Mouse (Mus musculus) hematopoietic stem cell, adult 5-6 weeks (primary cell): Measurements from ENCODE around the gene Zfp961. TPM values are rescaled to one million over a fixed set of nuclear protein-coding genes. Genes with fewer than 3 reads are reported as not detected.
"Not testable (repeated sequence)": the region's sequence is repeated elsewhere in the genome, so short reads cannot be mapped to it uniquely, and the experiment has no call there.

Experiments used
- ATAC-seq, 2 experiments: fragments of 125-278 bp in 1 of 2; replicated peaks in 1 of 2; 2 replicates each; pipeline ENCODE4 v1.8.0; 2016 to 2017; ENCODE audit warnings: inconsistent platforms in 2 of 2, mild to moderate bottlenecking in 2 of 2, moderate number of reproducible peaks in 2 of 2, low read depth in 1 of 2, moderate TSS enrichment in 1 of 2; ENCODE audit not compliant: low FRiP score in 2 of 2, poor library complexity in 2 of 2, severe bottlenecking in 2 of 2, insufficient read depth in 1 of 2, low TSS enrichment in 1 of 2
- total RNA-seq: library from RNA; stranded (forward); fragments of 172-1452, 232-1000 nt; gene quantifications from 2 replicates; pipeline ENCODE4 v1.2.3, GENCODE M21; 2017

The Zfp961 gene
- total RNA-seq, 1 experiment from 2014 or later, result 21.1 TPM

DNA sequence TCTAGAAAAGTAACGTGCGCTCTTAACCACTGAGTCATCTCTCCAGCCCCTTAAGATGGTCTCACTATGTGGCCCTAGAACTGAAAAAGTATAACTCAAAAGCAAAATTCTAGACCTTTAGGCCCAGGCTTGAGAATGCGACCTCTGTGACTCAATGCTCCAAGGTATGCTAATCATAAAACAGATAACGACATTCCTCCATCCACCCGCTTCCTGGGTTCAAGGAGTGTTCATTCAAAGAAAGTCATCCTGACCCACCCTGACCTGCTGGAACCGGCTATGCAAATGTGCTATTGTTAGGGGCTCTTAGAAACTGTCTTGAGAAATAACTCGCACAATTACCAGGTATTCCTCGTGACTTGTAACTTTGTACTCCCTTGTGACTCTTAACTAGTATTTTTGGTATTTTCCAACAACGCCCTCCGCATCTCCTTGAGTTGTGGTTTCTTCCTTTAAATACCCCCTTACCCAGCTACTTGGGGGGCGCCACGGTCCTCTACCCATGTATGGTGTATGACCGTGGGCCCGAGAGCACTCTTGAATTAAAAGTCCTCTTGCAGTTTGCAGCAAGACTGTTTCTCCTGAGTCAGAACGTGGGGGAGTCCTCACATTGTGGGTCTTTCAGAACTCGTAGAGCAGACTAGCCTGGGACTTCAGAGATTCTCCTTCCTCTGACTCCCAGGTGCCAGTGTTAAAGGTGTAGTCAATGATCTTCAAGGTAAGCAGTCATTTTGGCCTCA, 2.3 kb downstream of the Zfp961 start:
- not testable (repeated sequence) for ATAC-seq

- ATAC-seq, result no peak
Observed at GRCm38 (mm10) chr8:71954666-71955065, 3.8 kb downstream of the Zfp961 start.

DNA sequence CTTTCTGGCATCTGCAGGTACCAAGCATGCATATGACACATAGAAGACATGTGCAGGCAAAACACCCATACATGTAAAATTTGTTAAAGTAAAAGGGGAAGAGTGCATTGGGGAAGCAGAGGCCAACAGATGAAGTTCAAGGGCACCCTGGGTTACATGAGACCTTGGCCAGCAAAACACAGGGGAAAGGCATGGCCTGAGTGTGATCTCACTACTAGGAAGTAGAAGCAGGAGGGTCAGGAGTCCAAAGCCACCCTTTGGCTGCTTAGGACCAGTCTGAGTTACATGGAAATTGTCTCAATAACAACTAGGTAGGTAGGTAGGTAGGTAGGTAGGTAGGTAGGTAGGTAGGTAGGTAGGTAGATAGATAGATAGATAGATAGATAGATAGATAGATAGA, 9.6 kb downstream of the Zfp961 start:
- no peak for ATAC-seq

GRCm38 (mm10) chr8:71961796-71962195, 11.0 kb downstream of the Zfp961 start:
- ATAC-seq, result no peak

GRCm38 (mm10) chr8:71964051-71964450, 13.2 kb downstream of the Zfp961 start:
- ATAC-seq, result no peak

GRCm38 (mm10) chr8:71965166-71965565, 14.3 kb downstream of the Zfp961 start:
- no peak for ATAC-seq

- no peak for ATAC-seq
Observed at GRCm38 (mm10) chr8:71966411-71966810, 15.6 kb downstream of the Zfp961 start.

GRCm38 (mm10) chr8:71967261-71967660, 16.4 kb downstream of the Zfp961 start:
- ATAC-seq, result no peak

DNA sequence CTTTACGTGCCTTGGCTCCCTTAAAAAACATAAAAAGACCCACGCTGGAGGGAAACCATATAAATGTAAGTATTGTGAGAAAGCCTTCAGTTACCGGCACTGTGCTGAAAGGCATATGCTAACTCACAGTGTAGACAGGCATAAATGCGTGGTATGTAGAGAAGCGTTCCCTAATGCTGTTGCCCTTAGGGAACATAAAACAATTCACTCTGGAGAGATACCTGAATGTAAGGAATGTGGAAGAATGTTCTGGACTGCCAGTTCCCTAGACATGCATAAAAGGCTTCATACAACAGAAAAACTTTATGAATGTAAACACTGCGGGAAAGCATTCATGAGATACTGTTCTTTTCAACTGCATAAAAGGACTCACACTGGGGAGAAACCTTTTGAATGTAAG, 17.3 kb downstream of the Zfp961 start:
- ATAC-seq, result no peak

GRCm38 (mm10) chr8:71968636-71969035, 17.8 kb downstream of the Zfp961 start:
- ATAC-seq, result no peak

- peak; percentile 45 to 53; a peak in 1 of 4 replicates for ATAC-seq
Observed at GRCm38 (mm10) chr8:71971945-71972344, 21.1 kb downstream of the Zfp961 start.

GRCm38 (mm10) chr8:71974211-71974610, 23.4 kb downstream of the Zfp961 start:
- ATAC-seq, result no peak

DNA sequence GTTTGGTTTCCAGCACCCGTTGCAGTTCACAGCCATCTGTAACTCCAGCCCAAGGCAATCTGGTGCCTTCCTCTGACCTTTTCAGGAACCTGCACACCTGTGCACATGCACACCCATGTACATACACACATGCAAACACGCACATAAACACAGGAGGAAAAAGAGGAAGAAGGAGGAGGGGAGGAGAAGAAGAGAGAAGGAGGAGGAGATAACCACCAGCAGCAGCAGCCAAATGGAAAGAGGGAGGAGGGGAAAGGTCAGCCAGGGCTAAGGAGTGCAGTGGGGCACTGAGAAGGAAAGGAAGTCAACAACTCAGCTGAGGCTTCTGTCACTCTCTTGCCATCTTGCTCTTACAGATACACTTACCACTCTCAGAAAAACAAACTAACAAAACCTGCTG, 30.2 kb downstream of the Zfp961 start:
- peak; percentile 27 to 42; a peak in 2 of 4 replicates for ATAC-seq

DNA sequence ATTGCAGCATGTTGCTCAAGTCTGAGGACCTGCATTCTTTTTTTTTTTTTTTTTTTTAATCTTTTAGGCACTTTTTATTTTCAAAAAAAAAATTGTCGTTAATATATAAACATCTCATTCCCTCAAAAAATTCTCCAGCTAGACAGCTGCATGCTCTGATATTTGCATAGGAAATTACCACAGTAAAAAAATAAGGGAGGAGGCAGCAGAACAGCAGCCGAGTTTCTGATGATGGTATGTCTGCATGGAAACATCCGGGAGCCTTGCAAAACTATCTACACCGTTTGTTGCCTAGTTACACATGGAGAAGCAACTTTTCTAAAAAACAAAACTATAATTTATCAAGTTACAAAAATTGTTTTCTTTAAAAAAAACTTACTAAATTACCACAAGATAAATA, 30.6 kb downstream of the Zfp961 start:
- no peak for ATAC-seq

- no peak for ATAC-seq
Observed at GRCm38 (mm10) chr8:71984601-71985000, 33.8 kb downstream of the Zfp961 start.

- peak; percentile 82 to 83; a peak in 3 of 4 replicates for ATAC-seq
Observed at GRCm38 (mm10) chr8:71988110-71988866, 37.5 kb downstream of the Zfp961 start.

DNA sequence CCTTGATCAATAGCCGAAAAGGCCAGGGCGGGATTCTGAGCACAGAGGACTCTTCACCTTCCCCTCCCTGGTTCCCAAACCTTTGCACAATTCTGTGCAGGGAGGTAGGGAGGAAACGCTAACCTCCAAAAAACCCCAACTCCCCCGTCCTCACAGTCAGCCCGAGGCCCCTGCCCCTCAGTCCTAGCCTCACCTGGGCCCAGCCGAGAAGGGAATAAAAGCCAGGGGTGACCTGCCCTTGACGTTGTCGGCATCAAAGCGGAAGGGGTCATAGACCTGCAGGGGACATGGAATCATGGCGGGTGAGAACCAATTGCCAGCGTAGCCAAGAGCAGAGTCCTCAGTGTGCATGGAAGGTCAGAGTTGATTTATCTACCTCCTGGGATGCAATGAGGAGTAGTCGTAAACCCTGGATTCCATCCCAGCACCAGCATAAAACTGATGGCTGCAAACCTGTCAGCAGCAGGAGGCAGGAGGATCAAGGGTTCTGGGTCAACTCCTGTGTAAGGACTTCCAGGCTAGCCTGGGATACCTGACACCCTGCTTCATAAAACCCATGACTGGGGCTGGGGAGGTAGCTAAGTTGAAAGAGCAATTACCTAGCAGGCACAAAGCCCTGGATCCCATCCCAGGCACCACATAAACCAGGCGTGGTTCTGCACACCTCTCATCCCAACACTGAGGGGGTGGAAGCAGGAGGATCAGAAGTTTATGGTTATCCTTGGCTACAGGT, 38.2 kb downstream of the Zfp961 start:
- 0 out of 4 replicates have a peak, but pooled peaks of 1 of the 2 experiments have one; percentile 13 for ATAC-seq

DNA sequence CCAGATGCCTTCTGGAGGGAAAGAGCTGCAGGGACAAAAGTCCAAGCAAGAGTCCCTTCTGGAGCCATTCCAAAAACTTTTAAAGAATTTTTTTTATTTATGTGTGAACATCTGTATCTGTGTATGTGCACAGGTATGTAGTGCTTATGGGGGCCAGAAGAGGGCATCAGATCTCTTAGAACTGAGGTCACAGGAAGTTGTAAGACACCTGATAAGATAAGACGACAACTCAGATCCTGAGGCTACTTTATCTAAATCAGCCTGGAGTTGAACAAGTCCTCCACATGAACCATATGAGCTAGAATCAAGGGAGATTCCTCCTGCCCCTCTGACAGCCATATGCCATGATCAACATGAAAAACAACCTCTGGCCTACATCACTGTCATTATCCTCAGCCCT, 48.6 kb downstream of the Zfp961 start:
- ATAC-seq, result no peak
